Mouse (Mus musculus): ENCODE measurements around the gene Gm6020. TPM values are rescaled to one million over a fixed set of nuclear protein-coding genes. Genes with fewer than 3 reads are reported as not detected.
A peak's percentile ranks its signal among the peaks of the same experiment; 100 is the strongest.
"Not testable (repeated sequence)": the region's sequence is repeated elsewhere in the genome, so short reads cannot be mapped to it uniquely, and the experiment has no call there.

The Gm6020 gene
- polyA plus RNA-seq (2014; fragmentation: Nextera tagmentation; extraction: Ambion mirVana): not detected in 2 replicates

DNA sequence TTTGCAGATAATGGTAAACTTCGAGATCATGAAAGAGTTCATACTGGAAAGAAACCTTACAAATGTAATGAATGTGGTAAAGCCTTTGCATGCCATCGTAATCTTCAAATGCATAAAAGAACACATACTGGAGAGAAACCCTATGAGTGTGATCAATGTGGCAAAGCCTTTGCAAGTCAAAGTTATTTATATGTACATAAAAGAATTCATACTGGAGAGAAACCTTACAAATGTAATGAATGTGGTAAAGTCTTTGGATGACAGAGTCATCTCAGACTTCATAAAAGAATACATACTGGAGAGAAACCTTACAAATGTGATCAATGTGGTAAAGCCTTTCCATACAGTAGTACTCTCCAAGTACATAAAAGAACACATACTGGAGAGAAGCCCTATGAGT lies at the start of gene Gm6020:
Gene Gm6020 (plus strand): TSS at position 301 of the 400 bp plus-strand sequence.
- not testable (repeated sequence) for H3K27me3 ChIP-seq (replicated peaks; ENCODE audit: control insufficient read depth, insufficient read depth, low read length); H3K4me2 ChIP-seq; H3K9me3 ChIP-seq (ENCODE audit: control insufficient read depth, low read length); H3K4me1 ChIP-seq (replicated peaks; ENCODE audit: control insufficient read depth, insufficient read depth, low read length); H3K4me3 ChIP-seq (ENCODE audit: low read depth, low read length); ATAC-seq (replicated peaks; ENCODE audit: low FRiP score); DNase-seq (ENCODE audit: low spot score); H3K27ac ChIP-seq (ENCODE audit: low read depth, low read length); H3K9ac ChIP-seq (ENCODE audit: low read depth, low read length); H3K36me3 ChIP-seq (ENCODE audit: control insufficient read depth, insufficient read depth, low read length)
- WGBS: 79% methylated on average over 2 of the region's 2 CpGs

DNA sequence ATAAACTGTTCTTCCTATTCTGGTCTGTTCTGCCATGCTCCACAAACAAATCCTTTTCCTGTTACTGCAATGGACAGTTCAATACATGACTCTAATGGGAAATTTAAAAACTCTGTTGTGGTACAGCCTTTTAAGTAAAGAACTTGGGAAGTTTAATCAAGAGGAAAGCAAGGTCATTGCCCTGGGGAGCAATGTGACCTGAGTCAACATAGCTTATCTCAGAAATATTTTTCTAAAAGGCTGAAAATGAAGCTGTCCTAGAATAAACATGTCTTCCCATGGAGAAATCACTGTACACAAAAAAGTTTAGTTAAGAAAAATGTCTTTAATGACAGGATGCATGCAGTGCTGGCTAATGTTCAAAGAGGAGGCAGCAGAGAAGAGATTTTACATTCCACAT lies 45.0 kb upstream of the Gm6020 start:
- DNase-seq (ENCODE audit: low spot score) (no peak), ATAC-seq (replicated peaks; ENCODE audit: low FRiP score) (no peak)
- Histone ChIP-seq H3K4me3 (ENCODE audit: low read depth, low read length) (no peak overlapping the region), H3K27me3 (replicated peaks; ENCODE audit: control insufficient read depth, insufficient read depth, low read length) (no peaks in the 10 kb centered on the region), H3K4me2 (no peak overlapping the region), H3K27ac (ENCODE audit: low read depth, low read length) (no peak overlapping the region), H3K36me3 (ENCODE audit: control insufficient read depth, insufficient read depth, low read length) (no peaks in the 10 kb centered on the region; the same call in 1 of the 2 replicates), H3K4me1 (replicated peaks; ENCODE audit: control insufficient read depth, insufficient read depth, low read length) (peaks cover 4% of the 10 kb centered on the region; the same call in 1 of the 2 replicates), H3K9me3 (ENCODE audit: control insufficient read depth, low read length) (no peaks in the 10 kb centered on the region), H3K9ac (ENCODE audit: low read depth, low read length) (no peak overlapping the region)

DNA sequence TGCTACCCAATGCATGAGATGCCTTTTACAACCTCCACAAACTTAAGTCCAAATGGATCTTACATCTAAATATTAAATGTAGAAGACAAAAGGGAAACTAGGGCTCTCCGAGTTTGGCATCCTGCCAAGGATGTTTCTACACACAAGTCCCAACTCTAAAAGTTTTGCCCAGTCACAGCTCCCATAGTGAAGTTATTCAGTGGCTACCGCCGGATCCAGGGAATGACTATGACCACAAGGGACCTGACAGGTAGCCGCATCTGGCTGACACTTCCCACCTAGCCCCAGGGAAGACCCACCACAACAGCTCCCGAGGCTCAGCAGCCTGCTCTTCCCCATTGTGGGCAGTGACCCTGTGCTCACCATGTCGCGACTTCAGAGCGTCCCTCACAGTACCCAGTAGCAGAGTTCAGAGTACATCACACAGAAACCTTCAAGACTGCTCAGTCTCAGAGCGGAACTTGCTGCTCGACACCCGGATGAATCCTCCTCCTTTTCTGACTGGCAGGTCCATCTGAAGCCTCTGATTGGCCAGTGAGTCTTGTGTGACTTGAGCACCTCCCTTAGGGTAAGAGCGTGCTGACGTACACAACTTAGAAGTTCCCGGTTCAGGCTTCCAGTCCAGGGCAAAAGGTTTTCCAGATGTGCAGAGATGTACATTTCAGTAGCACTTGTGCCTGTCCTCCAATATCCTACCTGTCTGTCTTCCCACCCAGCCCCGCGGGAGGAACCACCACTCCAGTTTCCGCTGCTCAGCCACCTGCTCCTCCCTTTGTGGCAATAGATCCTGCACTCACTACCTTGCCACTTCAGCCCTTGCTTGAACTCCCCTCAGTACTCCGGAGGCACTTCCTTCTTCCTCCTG lies 43.1 kb upstream of the Gm6020 start, which contains the start of gene Zfp950:
Gene Zfp950 (minus strand): TSS at position 499 of the 865 bp plus-strand sequence.
- peak; percentile 100 for ATAC-seq (replicated peaks; ENCODE audit: low FRiP score)
- no peaks in the 10 kb centered on the region for H3K9me3 ChIP-seq (ENCODE audit: control insufficient read depth, low read length)
- WGBS: 2% methylated on average over 18 of the region's 18 CpGs

DNA sequence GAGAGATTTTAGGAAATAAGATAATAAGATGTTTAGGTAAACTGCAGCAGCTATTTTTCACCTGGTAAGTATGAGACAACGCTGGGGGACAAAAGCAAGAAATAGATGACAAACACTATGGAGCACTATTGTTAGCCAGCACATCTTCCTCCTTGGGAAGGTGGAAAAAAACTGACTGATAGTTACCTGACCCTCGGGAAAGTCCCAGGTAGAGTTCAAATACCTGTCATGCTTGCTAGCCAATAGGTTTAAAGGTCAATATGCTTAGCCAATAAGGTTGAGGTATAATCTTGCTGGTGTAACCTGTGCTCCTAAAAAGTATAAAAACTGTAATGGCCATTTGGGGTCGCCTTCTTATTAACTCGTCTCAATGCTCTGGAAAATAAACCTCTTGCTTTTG lies 42.4 kb upstream of the Gm6020 start:
- peak overlapping the region; percentile 88 for H3K9ac ChIP-seq (ENCODE audit: low read depth, low read length)
- H3K4me2 ChIP-seq: peak overlapping the region; percentile 82
- ATAC-seq (replicated peaks; ENCODE audit: low FRiP score) (no peak), DNase-seq (ENCODE audit: low spot score) (no peak)
- H3K36me3 ChIP-seq (ENCODE audit: control insufficient read depth, insufficient read depth, low read length): no peaks in the 10 kb centered on the region
- H3K9me3 ChIP-seq (ENCODE audit: control insufficient read depth, low read length): no peaks in the 10 kb centered on the region
- H3K27me3 ChIP-seq (replicated peaks; ENCODE audit: control insufficient read depth, insufficient read depth, low read length): no peaks in the 10 kb centered on the region
- H3K27ac ChIP-seq (ENCODE audit: low read depth, low read length): no peak overlapping the region
- peak overlapping the region; percentile 87 for H3K4me3 ChIP-seq (ENCODE audit: low read depth, low read length)
- H3K4me1 ChIP-seq (replicated peaks; ENCODE audit: control insufficient read depth, insufficient read depth, low read length): peaks cover 4% of the 10 kb centered on the region; the same call in 1 of the 2 replicates
- 23% methylated on average over 4 of the region's 4 CpGs for WGBS

More for the DNA sequence above, 43.1 kb upstream of the Gm6020 start, which contains the start of gene Zfp950:
- Histone ChIP-seq H3K9ac (ENCODE audit: low read depth, low read length) (peak within 1 kb of the TSS; percentile 88), H3K27me3 (replicated peaks; ENCODE audit: control insufficient read depth, insufficient read depth, low read length) (no peaks in the 10 kb centered on the region), H3K4me1 (replicated peaks; ENCODE audit: control insufficient read depth, insufficient read depth, low read length) (peaks cover 4% of the 10 kb centered on the region; the same call in 1 of the 2 replicates), H3K36me3 (ENCODE audit: control insufficient read depth, insufficient read depth, low read length) (no peaks in the 10 kb centered on the region), H3K4me3 (ENCODE audit: low read depth, low read length) (peak within 1 kb of the TSS; percentile 87), H3K27ac (ENCODE audit: low read depth, low read length) (0 out of 2 replicates have a peak within 1 kb of the TSS, but pooled peaks have one; percentile 46), H3K4me2 (peak within 1 kb of the TSS; percentile 82)
- DNase-seq (ENCODE audit: low spot score): peak; percentile 76

DNA sequence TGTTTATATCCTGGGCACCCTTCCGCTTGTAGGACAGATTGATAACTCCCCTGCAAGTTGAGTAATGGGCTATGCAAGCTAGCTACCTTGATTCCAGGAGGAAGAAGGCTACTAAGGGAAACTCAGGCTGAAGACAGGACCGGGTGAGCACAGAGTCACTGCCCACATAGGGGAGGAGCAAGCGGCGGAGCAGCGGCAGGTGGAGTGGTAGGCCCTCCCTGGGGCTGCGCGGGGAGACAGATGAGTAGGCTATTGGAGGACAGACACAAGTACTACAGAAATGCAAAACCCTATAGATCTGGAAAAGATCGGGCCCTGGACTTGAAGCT lies 32.4 kb upstream of the Gm6020 start:
- Histone ChIP-seq H3K4me1 (replicated peaks; ENCODE audit: control insufficient read depth, insufficient read depth, low read length) (no peaks in the 10 kb centered on the region), H3K9me3 (ENCODE audit: control insufficient read depth, low read length) (no peaks in the 10 kb centered on the region), H3K4me3 (ENCODE audit: low read depth, low read length) (peak overlapping the region; percentile 50), H3K4me2 (peak overlapping the region; percentile 71), H3K27ac (ENCODE audit: low read depth, low read length) (no peak overlapping the region), H3K9ac (ENCODE audit: low read depth, low read length) (peak overlapping the region; percentile 57), H3K36me3 (ENCODE audit: control insufficient read depth, insufficient read depth, low read length) (no peaks in the 10 kb centered on the region), H3K27me3 (replicated peaks; ENCODE audit: control insufficient read depth, insufficient read depth, low read length) (no peaks in the 10 kb centered on the region)
- DNase-seq (ENCODE audit: low spot score) (no peak), ATAC-seq (replicated peaks; ENCODE audit: low FRiP score) (peak; percentile 91)
- 9% methylated on average over 8 of the region's 8 CpGs for WGBS

DNA sequence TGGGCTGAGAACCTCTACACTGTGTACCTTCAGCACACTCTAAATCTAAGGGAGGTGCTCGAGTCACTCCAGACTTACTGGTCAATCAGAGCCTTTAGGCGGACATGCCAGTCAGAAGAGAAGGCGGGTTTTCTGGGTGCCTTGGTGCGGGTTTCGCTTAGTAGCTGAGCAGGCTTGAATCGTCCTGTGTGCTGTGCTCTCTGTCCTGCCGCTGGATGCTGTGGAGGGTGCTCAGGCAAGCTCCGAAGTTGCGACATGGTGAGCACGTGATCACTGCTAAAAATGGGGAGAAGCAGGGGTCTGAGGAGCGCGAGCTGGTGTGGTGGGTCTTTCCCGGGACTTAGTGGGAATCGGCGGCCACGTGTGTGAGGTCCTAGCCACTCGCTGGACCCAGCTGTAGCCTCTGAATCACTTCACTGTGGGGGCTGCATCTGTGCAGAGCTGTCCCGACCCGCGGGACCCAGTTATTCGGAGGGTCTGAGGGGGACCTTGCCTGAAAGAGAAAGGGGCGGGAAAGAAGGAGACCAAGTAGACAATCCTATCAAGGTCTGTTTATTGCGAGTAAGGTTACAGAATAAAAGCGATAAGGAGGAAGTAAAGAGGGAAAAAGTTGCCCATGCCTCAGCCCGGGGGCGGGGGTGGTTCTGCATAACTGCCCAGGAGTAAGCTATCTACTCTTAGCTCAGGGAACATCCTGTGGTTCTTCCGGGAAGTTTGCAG lies 31.8 kb upstream of the Gm6020 start:
- H3K36me3 ChIP-seq (ENCODE audit: control insufficient read depth, insufficient read depth, low read length): no peaks in the 10 kb centered on the region
- no peak overlapping the region for H3K27ac ChIP-seq (ENCODE audit: low read depth, low read length)
- H3K4me1 ChIP-seq (replicated peaks; ENCODE audit: control insufficient read depth, insufficient read depth, low read length): no peaks in the 10 kb centered on the region
- WGBS: 4% methylated on average over 27 of the region's 27 CpGs
- peak overlapping the region; percentile 50 for H3K4me3 ChIP-seq (ENCODE audit: low read depth, low read length)
- DNase-seq (ENCODE audit: low spot score) (peak; percentile 57), ATAC-seq (replicated peaks; ENCODE audit: low FRiP score) (peak; percentile 77)
- peak overlapping the region; percentile 71 for H3K4me2 ChIP-seq
- H3K27me3 ChIP-seq (replicated peaks; ENCODE audit: control insufficient read depth, insufficient read depth, low read length): no peaks in the 10 kb centered on the region
- H3K9me3 ChIP-seq (ENCODE audit: control insufficient read depth, low read length): no peaks in the 10 kb centered on the region
- H3K9ac ChIP-seq (ENCODE audit: low read depth, low read length): peak overlapping the region; percentile 57

DNA sequence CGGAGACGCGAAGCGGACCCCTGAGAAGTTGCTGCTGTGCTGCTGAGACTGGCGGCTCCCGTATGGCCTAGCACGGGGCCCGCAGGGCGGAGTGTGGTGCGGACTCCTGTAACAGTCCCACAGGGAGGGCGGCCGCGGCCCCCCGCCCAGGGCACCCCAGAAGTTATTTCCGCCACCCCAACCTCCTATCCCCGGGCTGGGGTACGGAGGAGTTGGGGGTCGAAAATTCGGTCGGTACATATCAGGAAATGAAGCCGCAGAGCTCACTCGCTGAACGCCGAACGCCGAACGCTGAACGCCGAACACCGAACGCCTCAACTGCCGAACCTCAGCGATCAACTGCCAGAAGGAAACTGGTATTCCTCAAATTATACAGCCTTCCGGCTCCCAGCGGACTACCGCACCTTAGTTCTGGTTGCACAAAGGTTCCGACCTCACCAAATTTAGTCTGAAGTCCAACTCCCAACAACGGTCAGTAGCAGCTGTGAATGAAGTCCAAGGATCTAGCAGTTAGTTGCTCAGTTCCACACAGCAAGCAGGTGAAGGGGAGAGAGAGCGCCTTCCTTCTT lies 7.8 kb upstream of the Gm6020 start, which contains the start of gene Gm7102:
Gene Gm7102 (minus strand): TSS at position 554 of the 569 bp plus-strand sequence.
- Histone ChIP-seq H3K9me3 (ENCODE audit: control insufficient read depth, low read length) (no peaks in the 10 kb centered on the region), H3K27me3 (replicated peaks; ENCODE audit: control insufficient read depth, insufficient read depth, low read length) (no peaks in the 10 kb centered on the region; the same call in 1 of the 2 replicates), H3K4me1 (replicated peaks; ENCODE audit: control insufficient read depth, insufficient read depth, low read length) (no peaks in the 10 kb centered on the region), H3K4me3 (ENCODE audit: low read depth, low read length) (peak within 1 kb of the TSS; percentile 35), H3K27ac (ENCODE audit: low read depth, low read length) (no peak within 1 kb of the TSS), H3K9ac (ENCODE audit: low read depth, low read length) (no peak within 1 kb of the TSS), H3K4me2 (peak within 1 kb of the TSS; percentile 60), H3K36me3 (ENCODE audit: control insufficient read depth, insufficient read depth, low read length) (no peaks in the 10 kb centered on the region)
- WGBS: 19% methylated on average over 39 of the region's 39 CpGs
- ATAC-seq (replicated peaks; ENCODE audit: low FRiP score) (0 out of 2 replicates have a peak, but pooled peaks have one; percentile 29), DNase-seq (ENCODE audit: low spot score) (no peak)

DNA sequence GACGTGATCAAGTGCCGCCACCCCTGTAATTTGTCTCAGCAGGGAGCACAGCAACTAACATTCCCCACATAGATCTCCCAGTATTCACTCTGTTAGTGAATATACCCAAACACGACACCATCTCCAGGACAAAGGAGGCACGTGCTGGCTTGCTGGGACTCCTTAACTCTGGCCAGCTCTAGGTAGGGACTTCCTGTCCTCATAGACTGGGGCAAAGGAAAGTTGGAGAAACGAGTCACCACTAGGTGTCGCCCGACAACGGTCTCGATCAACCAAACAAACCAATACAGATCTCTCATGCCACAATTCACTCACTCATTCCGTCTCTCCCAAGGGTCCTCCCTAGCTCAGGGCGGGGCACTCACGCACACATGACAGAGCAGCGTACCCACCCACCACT lies 15.6 kb downstream of the Gm6020 start:
- H3K9ac ChIP-seq (ENCODE audit: low read depth, low read length): no peak overlapping the region
- H3K9me3 ChIP-seq (ENCODE audit: control insufficient read depth, low read length): no peaks in the 10 kb centered on the region
- WGBS: 15% methylated on average over 13 of the region's 13 CpGs
- H3K4me2 ChIP-seq: no peak overlapping the region
- DNase-seq (ENCODE audit: low spot score) (peak; percentile 100), ATAC-seq (replicated peaks; ENCODE audit: low FRiP score) (no peak)
- no peak overlapping the region for H3K27ac ChIP-seq (ENCODE audit: low read depth, low read length)
- no peak overlapping the region for H3K4me3 ChIP-seq (ENCODE audit: low read depth, low read length)
- no peaks in the 10 kb centered on the region for H3K36me3 ChIP-seq (ENCODE audit: control insufficient read depth, insufficient read depth, low read length)
- no peaks in the 10 kb centered on the region for H3K27me3 ChIP-seq (replicated peaks; ENCODE audit: control insufficient read depth, insufficient read depth, low read length)
- no peaks in the 10 kb centered on the region for H3K4me1 ChIP-seq (replicated peaks; ENCODE audit: control insufficient read depth, insufficient read depth, low read length)
